Mouse (Mus musculus) inflammation-experienced regulatory T-cells (primary cell): ENCODE measurements around the gene Zbtb1. TPM values are rescaled to one million over a fixed set of nuclear protein-coding genes. Genes with fewer than 3 reads are reported as not detected.

Source experiments
- polyA plus RNA-seq, 2 experiments: library from polyadenylated mRNA; unstranded; fragments of 100-300 nt; shearing (Covaris generic); gene quantifications; one replicate each; pipeline ENCODE4 v1.2.1; 2017

Gene Zbtb1
- polyA plus RNA-seq = 10 to 100 TPM; 21.0 to 28.1 TPM

DNA sequence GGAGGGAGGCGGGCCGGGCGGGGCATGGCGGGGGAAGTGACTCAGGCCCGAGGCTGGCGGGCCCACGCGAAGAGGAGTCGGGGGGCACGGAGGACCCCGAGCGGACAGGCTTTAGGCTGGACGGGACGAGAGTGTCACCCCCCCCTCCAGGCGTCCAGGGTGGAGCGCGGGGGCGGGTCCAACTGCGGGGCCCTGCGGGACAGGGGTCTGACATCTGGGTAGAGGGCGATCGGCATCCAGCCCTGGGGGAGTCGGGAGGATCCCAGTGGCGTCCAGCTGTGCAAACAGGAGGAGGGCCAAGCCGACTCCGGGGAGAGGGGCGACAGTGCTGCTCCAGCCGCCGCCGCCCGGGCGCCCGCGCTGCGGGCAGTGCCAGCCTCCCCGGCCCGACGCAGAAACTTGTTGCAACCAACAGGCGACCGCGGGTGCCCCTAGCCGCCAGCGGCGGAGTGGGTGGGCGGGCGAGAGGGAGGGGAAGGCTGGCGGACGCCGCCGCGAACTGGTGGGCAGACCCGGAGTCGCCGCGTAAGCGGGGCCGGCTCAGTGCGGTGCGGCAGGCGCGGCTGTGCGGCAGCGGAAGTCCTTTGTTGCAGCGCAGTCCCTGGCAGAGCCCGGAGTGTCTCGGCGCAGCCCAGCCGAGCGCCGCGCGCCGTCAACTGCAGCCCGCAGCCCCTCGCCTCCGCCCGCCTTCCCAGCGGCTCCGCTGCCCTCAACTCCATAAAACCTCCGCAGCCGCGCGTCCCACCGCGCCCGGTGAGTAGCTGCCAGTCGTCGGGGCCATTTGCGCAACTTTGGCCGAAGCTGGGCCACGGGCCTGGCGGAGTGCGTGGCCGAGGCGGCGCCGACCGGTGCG lies at the start of gene Zbtb1:
Gene Zbtb1 (plus strand): TSS at position 289 of the 853 bp plus-strand sequence.

DNA sequence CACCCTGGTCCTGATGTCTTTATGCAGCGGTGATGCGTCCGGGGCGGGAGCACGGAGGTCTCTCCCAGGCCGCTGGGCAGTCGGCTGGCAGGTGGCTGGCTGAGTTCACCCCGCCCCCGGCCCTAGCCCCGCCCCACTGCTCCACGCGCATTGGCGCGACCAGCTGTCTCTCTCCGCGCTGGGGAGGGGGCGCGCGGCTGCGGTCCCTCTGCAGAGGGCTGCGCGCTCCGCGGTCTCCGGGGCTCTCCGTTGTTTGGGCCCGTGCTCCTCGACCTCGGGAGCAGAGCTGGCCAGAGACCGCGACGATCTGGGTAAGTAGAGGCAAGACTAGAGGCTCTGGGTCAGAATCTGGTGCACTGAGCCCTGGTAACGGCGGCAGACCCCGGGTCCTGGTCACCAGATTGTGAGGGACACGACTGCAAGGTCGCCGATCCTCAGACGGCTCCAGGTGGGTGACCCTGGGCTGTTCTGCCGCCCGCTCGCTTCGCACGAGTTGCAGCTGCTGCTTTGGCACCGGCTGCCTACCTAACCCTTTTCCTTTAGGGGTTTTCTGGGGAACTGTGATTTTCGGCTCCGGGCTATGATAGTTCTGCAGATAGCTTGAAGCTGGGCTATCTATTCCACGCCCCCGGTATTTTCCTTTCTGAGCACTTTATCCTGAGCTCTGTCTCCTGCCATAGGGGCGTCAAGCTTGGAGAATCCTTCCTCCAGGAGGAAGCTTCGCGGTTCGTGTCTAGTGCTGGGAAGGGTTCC lies 45.2 kb upstream of the Zbtb1 start, which contains the start of gene Akap5:
Gene Akap5 (plus strand): TSS at position 213 of the 753 bp plus-strand sequence.

DNA sequence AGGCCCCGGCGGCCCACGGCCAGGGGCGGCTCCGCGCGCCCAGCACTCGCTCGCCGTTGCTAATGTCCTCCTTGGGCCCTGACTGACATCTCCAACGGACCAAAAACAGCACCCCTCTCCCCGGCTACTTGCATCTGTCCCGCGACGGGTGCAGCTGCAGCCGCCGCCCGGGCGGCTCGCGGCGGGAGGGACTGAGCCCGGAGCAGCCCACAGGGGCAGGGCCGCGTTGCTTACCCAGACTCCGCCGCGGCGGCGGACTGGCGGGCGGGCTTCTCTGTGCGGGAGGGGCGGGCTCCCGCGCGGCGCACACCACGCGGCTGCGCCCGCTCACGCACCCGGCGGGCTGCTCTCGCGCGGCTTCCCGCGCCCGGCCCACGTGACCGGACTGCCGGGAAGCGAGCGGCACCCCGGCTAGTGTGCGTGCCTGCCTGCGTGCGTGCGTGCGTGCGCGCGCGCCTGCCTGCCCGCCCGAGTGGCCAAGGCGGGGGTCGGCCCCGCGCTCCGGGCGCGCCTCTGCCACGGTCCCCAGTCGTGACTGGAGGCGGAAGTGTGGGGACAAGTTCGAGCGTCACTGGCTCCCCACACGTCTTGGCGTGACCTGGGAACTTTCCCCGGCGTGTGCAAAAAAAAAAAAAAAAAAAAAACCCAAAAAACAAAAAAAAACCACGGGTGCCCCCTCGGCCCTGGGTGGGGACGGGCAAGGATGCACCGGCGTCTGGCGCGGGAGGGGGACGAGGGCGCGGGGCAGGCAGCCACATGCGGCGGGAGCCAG lies 674 bp upstream of the Zbtb1 start, which contains the start of gene Zbtb25:
Gene Zbtb25 (minus strand): TSS at position 397 of the 772 bp plus-strand sequence.

DNA sequence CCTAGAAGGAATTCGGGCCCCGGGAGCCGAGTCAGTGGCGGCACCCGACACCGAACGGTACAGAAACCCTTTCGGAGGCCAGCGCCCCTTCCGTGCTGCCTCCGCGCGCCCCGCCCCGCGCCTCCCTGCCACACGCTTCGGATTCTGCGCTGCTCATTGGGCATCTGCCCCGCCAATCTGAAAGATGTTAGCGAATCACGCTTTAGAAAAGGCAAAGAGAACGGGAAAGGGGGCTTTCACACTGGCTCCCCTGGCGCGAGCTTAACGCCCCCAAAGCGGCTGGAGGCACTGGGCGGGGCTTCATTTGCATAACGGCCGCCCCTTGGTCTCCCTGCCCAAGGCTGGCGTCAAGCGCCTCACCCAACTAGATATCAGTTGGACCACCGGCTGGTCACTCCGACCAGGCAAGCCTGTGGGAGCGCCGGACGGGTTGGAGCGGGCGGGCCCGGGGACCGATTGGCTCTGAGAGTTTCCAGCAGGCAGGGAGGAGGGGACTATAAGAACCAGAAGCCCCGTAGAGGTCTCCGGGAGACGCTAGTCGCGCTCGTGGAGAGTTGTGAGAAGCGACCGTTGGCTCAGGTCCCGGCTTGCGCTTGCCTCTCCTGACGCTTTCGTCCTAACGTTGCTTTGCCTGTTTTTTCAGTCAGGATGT lies 33.9 kb downstream of the Zbtb1 start, which contains the start of gene Hspa2:
Gene Hspa2 (plus strand): TSS at position 291 of the 652 bp plus-strand sequence.

DNA sequence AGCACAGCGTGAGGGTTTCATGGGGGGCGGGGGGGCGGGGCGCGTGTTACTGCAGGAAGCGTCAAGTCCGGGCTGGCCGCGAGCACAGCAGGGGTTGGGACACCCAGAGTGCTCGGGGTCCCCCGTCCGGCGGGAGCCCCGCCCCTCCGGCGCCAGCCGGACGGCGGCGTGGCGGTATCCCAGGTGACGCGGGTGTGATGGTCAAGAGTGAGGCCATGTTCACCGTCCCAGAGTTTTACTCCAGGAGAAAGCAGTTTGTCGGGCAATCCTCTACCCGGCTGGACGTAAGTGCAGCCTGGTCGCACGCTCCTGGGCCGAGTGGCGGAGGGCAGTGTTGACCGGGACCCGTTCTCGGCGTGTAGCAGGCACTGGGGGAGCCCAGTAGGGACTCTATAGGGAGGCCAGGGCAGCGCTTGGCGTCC lies 47.4 kb downstream of the Zbtb1 start, which contains the start of gene Ppp1r36:
Gene Ppp1r36 (plus strand): TSS at position 106 of the 422 bp plus-strand sequence.

Other genes with a start within 250 kb of the Zbtb1 start
- under 1 TPM; 0.07 to 0.38 TPM for gene Esr2, start 193.0 kb upstream of the Zbtb1 start, polyA plus RNA-seq
- gene Tex21, start 123.5 kb upstream of the Zbtb1 start, polyA plus RNA-seq = under 1 TPM in 1 of 2 experiments, not detected in 1; 0.16 TPM
- gene Mthfd1, start 115.0 kb upstream of the Zbtb1 start, polyA plus RNA-seq = 10 to 100 TPM; 45.9 to 59.4 TPM
- 1 to 10 TPM; 1.3 to 1.5 TPM for gene Akap5, start 45.4 kb upstream of the Zbtb1 start, polyA plus RNA-seq
- gene Zbtb25, start 664 bp upstream of the Zbtb1 start, polyA plus RNA-seq = 10 to 100 TPM; 64.8 to 71.8 TPM
- 1 to 10 TPM; 2.4 to 3.5 TPM for gene Hspa2, start 33.9 kb downstream of the Zbtb1 start, polyA plus RNA-seq
- gene Ppp1r36, start 47.3 kb downstream of the Zbtb1 start, polyA plus RNA-seq = not detected
- gene Plekhg3, start 160.6 kb downstream of the Zbtb1 start, polyA plus RNA-seq = 1 to 10 TPM; 2.6 to 6.6 TPM